Mouse (Mus musculus) hindbrain, embryonic 13.5 days (tissue): ENCODE data around the gene Dctpp1. TPM values are rescaled to one million over a fixed set of nuclear protein-coding genes. Genes with fewer than 3 reads are reported as not detected.

Experiments
- ATAC-seq: fragments of 200-750 bp; cut with Nextera tagmentation; 2 replicates; pipeline ENCODE4 v1.8.0; 2017; ENCODE audit warnings: moderate TSS enrichment; ENCODE audit not compliant: low FRiP score
- H3K27ac ChIP-seq: fragments of 300-500 bp; sonication (generic); 2 replicates; pipeline ENCODE4 v1.5.1; 2015; ENCODE audit warnings: inconsistent platforms, mild to moderate bottlenecking, moderate library complexity
- H3K27me3 ChIP-seq: fragments of 300-500 bp; sonication (generic); 2 replicates; pipeline ENCODE4 v1.6.1; 2015; ENCODE audit warnings: mild to moderate bottlenecking, inconsistent platforms
- H3K36me3 ChIP-seq: fragments of 300-500 bp; sonication (generic); 2 replicates; pipeline ENCODE4 v1.6.1; 2015; ENCODE audit warnings: mild to moderate bottlenecking, inconsistent platforms
- H3K4me1 ChIP-seq: fragments of 300-500 bp; sonication (generic); replicated peaks from 2 replicates; pipeline ENCODE4 v1.6.1; 2015; ENCODE audit warnings: inconsistent platforms
- H3K4me2 ChIP-seq: fragments of 300-500 bp; sonication (generic); 2 replicates; pipeline ENCODE4 v1.6.1; 2015; ENCODE audit warnings: inconsistent platforms, mild to moderate bottlenecking, moderate library complexity
- H3K4me3 ChIP-seq: fragments of 300-500 bp; sonication (generic); 2 replicates; pipeline ENCODE4 v1.5.1; 2015; ENCODE audit warnings: mild to moderate bottlenecking, inconsistent platforms
- H3K9ac ChIP-seq: fragments of 300-500 bp; sonication (generic); 2 replicates; pipeline ENCODE4 v1.6.1; 2015; ENCODE audit warnings: mild to moderate bottlenecking, inconsistent platforms
- H3K9me3 ChIP-seq: fragments of 300-500 bp; sonication (generic); 2 replicates; pipeline ENCODE4 v1.6.1; 2016; ENCODE audit warnings: inconsistent platforms
- WGBS: fragments of 180-500 bp; shearing (Covaris S2); methylation state at CpG from one replicate; pipeline ENCODE4 v1.1.7; 2015; 5-methylcytosine and 5-hydroxymethylcytosine counted together
- polyA plus RNA-seq: library from polyadenylated mRNA; unstranded; fragments of >200 nt; fragmentation: Nextera tagmentation; extraction: Ambion mirVana; gene quantifications from 2 replicates; pipeline ENCODE4 v1.2.1, GENCODE M21; 2015

Dctpp1 gene
- polyA plus RNA-seq, 1 experiment from 2014 or later = 124 TPM

- H3K9ac ChIP-seq = no peak overlapping the region
These were observed 36.7 kb downstream of the Dctpp1 start for GRCm38 (mm10) chr7:127223515-127224478.

GRCm38 (mm10) chr7:127223106-127223505, 37.4 kb downstream of the Dctpp1 start:
- Histone ChIP-seq H3K27ac (no peak overlapping the region), H3K4me2 (no peak overlapping the region), H3K9ac (no peak overlapping the region), H3K4me3 (no peak overlapping the region), H3K36me3 (no peaks in the 10 kb centered on the region), H3K27me3 (no peaks in the 10 kb centered on the region), H3K4me1 (no peaks in the 10 kb centered on the region; the same call in 1 of the 2 replicates), H3K9me3 (no peaks in the 10 kb centered on the region)
- 94% methylated on average over 3 of the region's 3 CpGs for WGBS
- ATAC-seq = no peak

More at GRCm38 (mm10) chr7:127223515-127224478, 36.7 kb downstream of the Dctpp1 start:
- Histone ChIP-seq H3K4me3 (no peak overlapping the region), H3K27me3 (no peaks in the 10 kb centered on the region), H3K36me3 (no peaks in the 10 kb centered on the region), H3K9me3 (no peaks in the 10 kb centered on the region), H3K27ac (no peak overlapping the region), H3K4me1 (no peaks in the 10 kb centered on the region; the same call in 1 of the 2 replicates), H3K4me2 (no peak overlapping the region)
- 87% methylated on average over 6 of the region's 6 CpGs for WGBS
- no peak for ATAC-seq

- H3K36me3 ChIP-seq = no peaks in the 10 kb centered on the region
- H3K4me1 ChIP-seq = no peaks in the 10 kb centered on the region
- H3K9ac ChIP-seq = no peak overlapping the region
- ATAC-seq = no peak
- H3K27ac ChIP-seq = no peak overlapping the region
- H3K27me3 ChIP-seq = no peaks in the 10 kb centered on the region
- no peak overlapping the region for H3K4me2 ChIP-seq
- H3K4me3 ChIP-seq = no peak overlapping the region
- H3K9me3 ChIP-seq = no peaks in the 10 kb centered on the region
- WGBS = 87% methylated on average over 6 of the region's 6 CpGs
These were observed 40.1 kb downstream of the Dctpp1 start for GRCm38 (mm10) chr7:127220440-127220839.

- no peak overlapping the region for H3K4me2 ChIP-seq
- no peaks in the 10 kb centered on the region for H3K9me3 ChIP-seq
- H3K27me3 ChIP-seq = peaks cover 13% of the 10 kb centered on the region
- WGBS = 93% methylated on average over 4 of the region's 4 CpGs
- no peak overlapping the region for H3K4me3 ChIP-seq
- no peak overlapping the region for H3K27ac ChIP-seq
- ATAC-seq = no peak
- no peaks in the 10 kb centered on the region for H3K36me3 ChIP-seq
- H3K9ac ChIP-seq = no peak overlapping the region
- peaks cover 8% of the 10 kb centered on the region; the same call in 1 of the 2 replicates for H3K4me1 ChIP-seq
These were observed 41.8 kb downstream of the Dctpp1 start for GRCm38 (mm10) chr7:127218670-127219069.

GRCm38 (mm10) chr7:127217901-127218642, 42.4 kb downstream of the Dctpp1 start:
- Histone ChIP-seq H3K27me3 (peaks cover 16% of the 10 kb centered on the region), H3K4me3 (no peak overlapping the region), H3K36me3 (no peaks in the 10 kb centered on the region), H3K27ac (no peak overlapping the region), H3K4me2 (no peak overlapping the region), H3K4me1 (peaks cover 8% of the 10 kb centered on the region; the same call in 1 of the 2 replicates), H3K9me3 (no peaks in the 10 kb centered on the region), H3K9ac (no peak overlapping the region)
- 85% methylated on average over 10 of the region's 10 CpGs for WGBS
- ATAC-seq = no peak

DNA sequence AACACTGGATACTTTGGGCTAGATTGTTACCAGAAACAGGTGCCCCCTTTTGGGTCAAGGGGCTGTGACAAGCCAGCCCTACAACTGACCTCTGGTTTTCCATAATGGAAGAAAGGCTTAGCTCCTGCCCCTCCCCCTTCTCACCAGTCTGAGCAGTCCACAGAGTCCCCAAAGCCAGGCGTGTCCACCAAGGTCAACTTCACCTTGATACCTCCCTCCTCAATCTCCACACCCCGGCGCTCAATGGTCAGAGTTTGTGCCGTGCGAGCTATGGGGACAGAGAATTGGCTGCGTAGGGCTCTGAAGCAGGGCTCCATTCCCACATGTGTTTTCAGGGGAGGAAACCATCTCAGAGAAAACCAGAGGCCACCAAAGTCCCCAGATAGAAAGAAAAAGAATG, 43.0 kb downstream of the Dctpp1 start:
- Histone ChIP-seq H3K9me3 (no peaks in the 10 kb centered on the region), H3K36me3 (no peaks in the 10 kb centered on the region), H3K4me3 (no peak overlapping the region), H3K4me2 (no peak overlapping the region), H3K27ac (no peak overlapping the region), H3K27me3 (peaks cover 20% of the 10 kb centered on the region), H3K9ac (no peak overlapping the region), H3K4me1 (peaks cover 8% of the 10 kb centered on the region; the same call in 1 of the 2 replicates)
- no peak for ATAC-seq
- WGBS = 97% methylated on average over 6 of the region's 6 CpGs

DNA sequence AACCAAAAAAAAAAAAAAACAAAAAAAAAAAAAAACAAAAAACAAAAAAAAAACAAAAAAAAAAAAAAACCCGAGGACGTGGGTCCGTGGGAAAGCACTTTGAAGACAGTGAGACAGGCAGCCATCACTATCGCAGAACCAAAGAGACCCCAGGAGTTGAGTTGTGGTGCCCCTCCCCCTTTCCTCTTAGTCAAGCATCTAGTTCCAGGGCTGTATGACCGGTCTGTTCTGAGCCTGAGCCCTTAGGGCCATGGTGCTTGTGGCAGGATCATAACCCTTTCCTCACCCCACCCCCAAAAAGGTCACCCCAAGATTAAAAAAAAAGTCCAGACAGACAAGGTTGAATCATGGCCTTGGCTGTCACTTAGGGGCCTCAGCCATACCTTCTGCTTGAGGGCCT, 44.2 kb downstream of the Dctpp1 start:
- H3K4me3 ChIP-seq = no peak overlapping the region
- H3K4me1 ChIP-seq = peaks cover 8% of the 10 kb centered on the region; the same call in 1 of the 2 replicates
- no peak overlapping the region for H3K9ac ChIP-seq
- H3K27me3 ChIP-seq = peaks cover 20% of the 10 kb centered on the region
- WGBS = 86% methylated on average over 5 of the region's 5 CpGs
- H3K27ac ChIP-seq = no peak overlapping the region
- no peak for ATAC-seq
- H3K36me3 ChIP-seq = no peaks in the 10 kb centered on the region
- H3K4me2 ChIP-seq = no peak overlapping the region
- H3K9me3 ChIP-seq = no peaks in the 10 kb centered on the region

- Histone ChIP-seq H3K27me3 (peaks cover 20% of the 10 kb centered on the region), H3K27ac (no peak overlapping the region), H3K4me1 (peaks cover 8% of the 10 kb centered on the region; the same call in 1 of the 2 replicates), H3K36me3 (no peaks in the 10 kb centered on the region), H3K4me3 (peak overlapping the region; percentile 25), H3K4me2 (peak overlapping the region; percentile 44), H3K9ac (peak overlapping the region; percentile 43), H3K9me3 (no peaks in the 10 kb centered on the region)
- no peak for ATAC-seq
- WGBS = 28% methylated on average over 33 of the region's 33 CpGs
These were observed 45.3 kb downstream of the Dctpp1 start for GRCm38 (mm10) chr7:127214981-127215871.

DNA sequence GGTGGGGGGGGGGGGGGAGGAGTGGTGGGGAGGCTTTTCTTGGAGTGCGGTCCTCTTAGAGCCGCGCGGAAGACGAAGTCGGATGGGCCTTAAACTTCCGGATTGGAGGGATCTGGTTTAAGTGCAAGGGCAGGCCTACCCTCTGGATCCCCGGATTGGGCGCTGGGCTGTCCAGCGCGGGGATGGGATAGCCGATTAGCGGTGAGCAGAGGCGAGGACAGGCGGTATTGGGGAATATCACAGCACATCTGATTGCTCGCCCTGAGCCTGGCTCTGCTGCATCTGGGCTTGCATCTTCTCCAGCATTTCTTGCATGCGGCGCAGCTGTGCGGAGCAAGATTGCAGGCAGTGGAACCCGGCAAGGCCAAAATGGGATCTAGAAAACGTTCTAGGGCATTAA, 46.0 kb downstream of the Dctpp1 start:
- Histone ChIP-seq H3K4me1 (peaks cover 13% of the 10 kb centered on the region), H3K27me3 (peaks cover 20% of the 10 kb centered on the region), H3K36me3 (no peaks in the 10 kb centered on the region), H3K9me3 (no peaks in the 10 kb centered on the region), H3K4me2 (peak overlapping the region; percentile 44), H3K27ac (no peak overlapping the region), H3K9ac (peak overlapping the region; percentile 43), H3K4me3 (peak overlapping the region; percentile 25; the same call in 1 of the 2 replicates)
- no peak for ATAC-seq
- 35% methylated on average over 21 of the region's 21 CpGs for WGBS

GRCm38 (mm10) chr7:127213930-127214329, 46.6 kb downstream of the Dctpp1 start:
- no peak for ATAC-seq
- Histone ChIP-seq H3K4me3 (no peak overlapping the region), H3K4me1 (peaks cover 17% of the 10 kb centered on the region), H3K27ac (no peak overlapping the region), H3K36me3 (no peaks in the 10 kb centered on the region), H3K27me3 (peaks cover 20% of the 10 kb centered on the region), H3K9me3 (no peaks in the 10 kb centered on the region), H3K9ac (no peak overlapping the region), H3K4me2 (no peak overlapping the region)
- 55% methylated on average over 12 of the region's 12 CpGs for WGBS

GRCm38 (mm10) chr7:127213485-127213884, 47.0 kb downstream of the Dctpp1 start:
- H3K27me3 ChIP-seq = peaks cover 20% of the 10 kb centered on the region
- no peak overlapping the region for H3K9ac ChIP-seq
- H3K36me3 ChIP-seq = no peaks in the 10 kb centered on the region
- WGBS = 36% methylated on average over 7 of the region's 7 CpGs
- H3K4me2 ChIP-seq = no peak overlapping the region
- H3K9me3 ChIP-seq = no peaks in the 10 kb centered on the region
- no peak for ATAC-seq
- H3K27ac ChIP-seq = no peak overlapping the region
- no peak overlapping the region for H3K4me3 ChIP-seq
- peaks cover 17% of the 10 kb centered on the region for H3K4me1 ChIP-seq
